Mouse (Mus musculus) mesoderm, embryonic 11.5 days (tissue): ENCODE data around the gene Arhgdia.

ENCODE experiments used
- DNase-seq: peaks from one replicate; pipeline ENCODE4 v3.0.0-alpha.2; 2012; ENCODE audit warnings: low read depth, low spot score

The Arhgdia gene

DNA sequence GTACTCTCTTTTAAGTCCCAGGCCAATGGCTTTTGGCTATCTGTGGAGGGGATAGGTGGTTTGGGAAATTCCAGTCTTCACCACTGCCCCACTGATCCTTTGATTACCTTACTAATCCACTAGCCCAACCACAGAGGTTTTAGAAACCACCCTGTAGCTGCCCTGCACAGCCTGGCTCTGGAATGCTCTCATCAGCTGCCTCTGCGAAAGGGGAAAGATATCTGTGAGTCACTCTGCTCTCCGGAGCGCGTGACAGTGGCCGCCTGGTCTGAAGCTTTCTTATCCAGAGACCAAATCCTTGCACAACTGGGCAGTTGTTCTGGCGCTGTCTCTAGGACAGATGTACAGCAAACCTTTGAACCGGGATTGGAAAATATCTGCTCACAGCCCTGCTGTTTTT, 26.6 kb downstream of the Arhgdia start:
- no peak for DNase-seq

GRCm38 (mm10) chr11:120552736-120553135, 28.7 kb downstream of the Arhgdia start:
- DNase-seq, result no peak

DNA sequence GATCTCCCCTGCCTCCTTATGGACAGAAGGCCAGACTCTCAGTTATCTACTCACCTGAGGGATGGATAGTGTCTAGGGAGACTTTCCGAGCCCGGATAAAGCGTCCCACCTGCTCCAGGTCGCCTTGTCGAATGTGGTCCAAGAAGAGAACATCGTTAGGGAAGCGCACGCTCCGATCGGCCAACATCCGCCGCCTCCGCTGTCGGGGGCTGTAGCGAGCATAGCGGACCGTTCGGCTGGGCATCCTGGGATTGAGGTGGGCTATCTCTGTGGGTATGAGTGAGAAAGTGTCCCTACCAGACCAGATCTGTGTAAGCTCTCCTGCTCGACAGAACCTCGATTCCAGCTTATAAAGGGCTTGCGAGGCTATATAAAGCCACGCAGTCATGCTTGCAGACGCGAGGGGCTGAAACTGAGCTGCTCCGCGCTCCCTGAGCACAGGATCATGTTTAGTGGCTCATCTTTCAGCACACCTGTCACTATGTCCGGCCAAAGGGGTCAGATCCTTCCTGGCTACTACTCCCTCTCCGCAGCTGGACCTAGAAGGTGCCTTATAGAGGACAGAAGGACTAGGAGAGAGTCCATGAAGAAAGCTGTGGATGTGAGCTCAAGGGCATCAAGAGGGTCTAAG, 30.5 kb downstream of the Arhgdia start, which contains the start of gene Ppp1r27:
Gene Ppp1r27, minus strand, starts transcription at position 323 of the 631 bp plus-strand sequence.
- no peak for DNase-seq

- no peak for DNase-seq
Measured at GRCm38 (mm10) chr11:120549986-120550809, 31.2 kb downstream of the Arhgdia start.

DNA sequence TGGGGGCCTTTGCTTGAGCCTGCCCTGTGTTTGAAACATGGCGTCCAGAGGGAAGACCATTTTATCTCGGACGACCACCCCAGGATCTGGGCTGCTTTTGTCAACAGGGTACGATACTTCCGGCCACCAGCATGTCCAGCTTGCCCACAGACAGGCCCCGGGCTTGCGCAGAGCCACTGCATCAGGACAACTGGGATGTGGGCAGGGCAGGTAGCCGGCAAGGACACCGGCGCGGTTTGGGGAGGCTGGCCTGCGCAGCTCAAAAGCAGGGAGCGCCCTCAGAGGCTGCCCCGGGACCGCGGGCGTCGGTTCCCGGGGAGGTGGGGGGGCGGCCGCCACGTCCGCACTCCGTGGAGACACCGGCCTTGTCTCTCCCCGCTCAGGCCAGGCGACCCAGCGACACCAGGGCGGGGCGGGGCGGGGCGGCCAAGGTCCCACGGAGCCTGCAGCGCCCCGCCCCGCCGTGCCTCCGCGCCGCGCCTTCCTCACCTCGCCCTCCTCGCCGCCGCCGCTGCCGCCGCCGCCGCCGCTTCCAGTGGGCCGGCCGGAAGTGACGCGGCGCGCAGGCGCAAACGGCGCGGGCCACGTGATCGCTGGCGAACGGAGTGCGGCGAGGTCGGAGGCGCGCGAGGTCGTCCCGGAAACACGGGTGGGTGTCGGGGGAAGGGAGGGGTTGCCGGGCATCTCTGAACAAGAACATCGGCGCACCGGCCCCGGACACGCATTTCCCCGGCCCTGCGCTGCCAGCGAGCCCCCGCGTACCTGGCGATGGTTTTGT, 32.1 kb downstream of the Arhgdia start, which contains the start of gene Mcrip1:
Gene Mcrip1, minus strand, starts transcription at position 560 of the 778 bp plus-strand sequence.
- peak; percentile 92 for DNase-seq

DNA sequence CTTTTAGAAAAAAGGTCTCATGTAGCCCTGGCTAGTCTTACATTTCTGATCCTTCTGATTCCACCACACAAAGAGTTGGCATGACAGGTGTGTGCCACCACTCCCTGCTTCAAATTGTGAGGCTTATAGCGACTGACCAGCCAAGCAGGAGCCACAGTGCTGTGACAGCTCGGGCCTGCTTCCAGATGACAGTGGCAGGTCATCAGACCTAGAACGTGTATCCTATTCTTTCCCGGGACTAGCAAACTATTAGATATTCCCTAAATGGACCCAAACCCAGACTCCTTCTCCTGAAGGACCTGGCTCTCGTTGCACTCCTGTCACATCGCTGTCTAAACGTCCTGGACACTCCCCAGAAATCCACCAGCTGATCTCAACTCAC, 32.6 kb downstream of the Arhgdia start:
- DNase-seq, result no peak

- no peak for DNase-seq
Measured at GRCm38 (mm10) chr11:120548214-120548613, 33.2 kb downstream of the Arhgdia start.

DNA sequence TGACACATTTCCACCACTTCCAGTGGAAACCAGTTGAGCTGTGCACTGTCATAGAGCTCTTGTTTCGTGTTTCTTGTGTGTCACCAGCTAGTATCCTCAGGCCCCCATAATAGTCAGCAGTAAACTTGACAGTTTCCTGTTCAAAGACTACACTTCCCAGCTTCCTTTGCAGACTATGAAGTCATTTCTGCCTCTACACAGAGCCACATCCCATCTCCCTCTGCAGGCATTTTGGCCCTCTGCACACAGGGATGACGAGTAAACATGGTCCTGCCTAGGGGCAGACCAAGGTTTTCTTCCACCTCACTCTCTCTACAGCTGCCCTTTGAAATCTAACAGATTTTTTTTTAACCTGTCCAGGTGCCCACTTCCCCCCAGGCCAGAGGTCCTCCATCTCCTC, 34.0 kb downstream of the Arhgdia start:
- DNase-seq, result no peak

DNA sequence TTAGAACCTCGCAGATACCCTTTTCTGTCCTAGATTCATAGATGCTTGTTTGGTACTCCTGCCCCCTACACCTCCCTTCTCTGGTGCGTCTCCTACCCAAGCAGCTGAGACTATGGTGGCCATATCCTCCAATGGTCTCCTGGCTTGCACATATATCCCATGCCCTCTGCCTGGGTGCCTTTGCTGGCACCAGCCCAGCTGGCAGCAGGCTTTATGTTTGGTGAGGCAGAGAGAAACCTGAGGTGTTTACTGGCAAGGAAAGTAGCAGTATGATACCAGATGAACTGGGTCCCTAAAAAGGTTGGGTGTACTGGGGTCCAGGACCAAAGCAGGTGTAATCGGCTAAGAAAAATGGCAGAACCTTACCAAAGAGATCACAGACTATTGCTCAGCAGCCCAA, 35.5 kb downstream of the Arhgdia start:
- DNase-seq, result no peak

DNA sequence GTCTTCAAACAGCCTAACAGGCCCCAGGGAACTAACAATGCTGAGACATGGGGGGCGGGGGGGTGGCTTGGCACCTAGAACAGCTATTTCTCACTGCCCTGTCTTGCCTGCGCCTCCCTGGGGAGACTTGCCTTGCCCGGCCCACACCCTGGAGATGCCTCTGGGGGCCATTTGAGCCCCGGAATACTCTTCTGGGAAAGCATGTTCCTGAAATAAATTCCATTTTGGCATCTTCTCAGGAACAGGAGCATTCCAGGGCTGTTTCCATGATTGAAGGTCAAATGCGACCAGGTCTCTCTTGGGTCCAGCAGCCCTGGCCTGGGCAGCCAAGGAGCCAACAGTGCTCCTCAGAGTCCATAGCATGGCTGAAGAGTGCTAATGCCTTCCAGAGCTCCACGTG, 39.0 kb downstream of the Arhgdia start:
- no peak for DNase-seq

GRCm38 (mm10) chr11:120541907-120542306, 39.5 kb downstream of the Arhgdia start:
- DNase-seq, result no peak

DNA sequence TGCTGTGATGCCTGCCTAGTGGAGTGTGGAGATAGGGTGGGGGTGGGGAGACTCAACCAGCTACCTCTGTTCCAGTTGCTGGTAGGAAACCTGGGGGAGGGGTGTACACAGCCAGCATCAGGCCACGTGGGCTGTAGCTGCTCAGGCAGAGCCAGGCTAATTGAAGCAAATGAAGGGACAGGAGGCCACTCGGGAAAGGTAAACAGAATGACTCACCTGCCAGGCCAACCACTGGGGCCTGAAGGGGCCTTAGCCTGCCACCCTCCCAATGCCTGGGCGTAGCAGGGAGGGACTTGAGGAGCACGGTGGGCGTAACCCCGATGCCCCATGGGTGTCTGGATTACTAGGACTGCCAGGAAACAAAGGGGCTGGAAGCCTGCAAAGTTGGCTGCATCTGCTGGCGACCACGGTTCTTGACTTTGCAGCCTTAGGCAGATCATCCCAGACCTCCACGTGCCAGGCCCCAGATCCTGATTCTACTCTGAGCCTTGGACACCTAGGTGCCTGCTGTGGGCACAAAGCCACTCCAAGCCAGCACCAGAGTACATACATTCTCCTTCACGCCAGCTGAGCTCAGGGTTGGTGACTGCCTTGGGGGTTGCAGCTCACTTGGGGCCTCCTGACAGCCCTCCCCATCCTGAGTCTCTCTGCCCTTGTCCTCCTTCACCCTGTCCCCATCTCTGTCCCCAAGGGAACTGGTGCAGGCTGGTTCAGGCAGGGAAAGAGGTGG, 42.0 kb downstream of the Arhgdia start:
- DNase-seq, result no peak

DNA sequence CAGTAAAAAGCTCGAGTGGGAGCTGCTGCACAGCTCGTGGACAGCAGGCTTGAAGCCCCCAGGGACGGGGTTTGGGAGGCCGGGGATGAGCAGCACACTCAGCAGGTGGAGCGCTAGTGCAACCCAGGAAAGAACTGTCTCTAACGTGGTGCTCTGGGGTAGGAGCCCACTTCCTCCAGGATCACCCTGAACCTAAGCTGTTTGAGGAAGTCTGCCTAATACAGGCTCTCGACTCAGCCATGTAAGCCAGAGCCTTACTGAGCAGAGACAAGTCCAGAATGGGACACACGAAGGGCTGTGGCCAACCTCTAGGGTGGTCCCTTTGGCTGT, 42.5 kb downstream of the Arhgdia start:
- DNase-seq, result no peak

GRCm38 (mm10) chr11:120538485-120538884, 42.9 kb downstream of the Arhgdia start:
- no peak for DNase-seq

GRCm38 (mm10) chr11:120535804-120536203, 45.6 kb downstream of the Arhgdia start:
- no peak for DNase-seq

DNA sequence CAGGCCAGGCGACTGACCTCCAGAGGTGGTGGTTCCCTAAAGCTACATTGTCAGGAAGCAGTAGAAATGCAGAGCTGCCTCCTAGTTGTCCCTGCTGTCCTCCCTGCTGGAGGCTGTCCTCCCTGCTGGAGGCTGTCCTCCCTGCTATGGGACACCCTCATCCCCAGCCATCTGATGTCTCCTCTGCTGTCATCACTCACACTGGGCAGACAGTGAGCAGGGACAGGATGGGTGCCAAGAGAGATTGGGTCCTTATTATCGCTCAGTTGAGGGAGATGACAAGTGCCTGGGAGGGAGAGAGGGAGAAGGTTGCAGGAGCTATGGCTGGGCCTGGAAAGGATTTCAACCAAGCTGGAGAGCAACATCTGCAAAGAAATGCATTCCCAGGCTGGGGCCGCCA, 46.3 kb downstream of the Arhgdia start:
- no peak for DNase-seq

- no peak for DNase-seq
Measured at GRCm38 (mm10) chr11:120534093-120534492, 47.3 kb downstream of the Arhgdia start.

DNA sequence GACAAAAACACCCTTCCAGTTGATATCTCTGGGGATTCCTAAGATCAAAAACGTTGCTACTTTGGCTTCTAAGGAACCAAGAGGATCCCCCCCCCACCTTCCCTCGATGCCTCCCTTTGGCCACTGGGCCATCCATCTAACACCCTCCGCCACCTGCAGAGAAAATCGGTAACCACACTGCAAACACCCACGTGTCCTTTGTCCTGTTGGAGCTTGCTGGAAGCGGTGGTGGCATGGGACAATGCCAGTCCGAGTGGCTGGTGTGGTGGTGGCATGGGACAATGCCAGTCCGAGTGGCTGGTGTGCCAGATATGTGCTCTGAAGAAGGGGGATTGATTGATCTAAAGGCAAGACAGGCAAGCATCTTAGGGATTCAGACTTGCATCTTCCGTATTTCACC, 49.8 kb downstream of the Arhgdia start:
- DNase-seq, result no peak

DNA sequence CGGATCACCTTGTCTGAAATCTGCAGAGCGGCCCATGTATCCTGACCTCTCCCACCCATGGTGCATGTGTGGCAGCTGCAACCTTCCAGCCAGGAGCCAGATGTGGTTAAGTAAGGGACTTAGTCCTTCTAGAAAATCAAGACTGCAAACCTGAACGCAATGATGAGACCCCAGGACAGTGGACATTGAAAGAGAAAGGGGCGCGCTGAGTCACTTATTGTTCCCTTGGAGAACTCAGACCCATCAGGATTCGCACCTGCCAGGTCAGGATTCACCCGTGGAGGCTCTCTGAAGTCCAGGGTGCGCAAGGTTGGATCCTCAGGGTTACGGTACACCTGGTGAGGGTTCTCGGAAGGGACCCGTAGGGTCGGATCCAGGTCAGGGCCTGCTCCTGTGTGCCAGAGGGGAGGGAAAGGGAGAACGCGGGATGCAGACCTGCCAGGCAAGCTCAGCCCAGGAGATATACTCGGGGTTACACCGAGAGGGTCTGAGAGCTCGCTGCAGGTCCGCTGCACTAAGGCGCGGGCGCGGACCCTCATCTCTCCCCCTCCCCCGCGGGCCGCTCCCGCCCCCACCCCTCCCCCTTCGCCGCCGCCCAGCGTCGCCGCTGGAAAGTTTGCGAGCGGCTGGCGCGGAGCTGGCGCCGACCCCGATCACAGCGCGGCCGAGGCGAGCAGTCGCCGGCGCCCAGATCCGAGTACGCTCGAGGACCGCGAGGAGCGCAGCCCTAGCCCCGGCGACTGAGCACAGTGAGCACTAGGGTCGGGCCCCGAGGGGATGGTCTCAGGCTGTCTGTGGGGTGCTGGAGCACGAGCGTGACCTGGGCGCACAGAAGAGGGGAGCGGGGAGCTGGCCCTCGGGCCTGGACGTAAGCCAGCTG, 51.1 kb downstream of the Arhgdia start, which contains the start of gene Gcgr:
Gene Gcgr, plus strand, starts transcription at position 615 of the 880 bp plus-strand sequence.
- DNase-seq, result peak; percentile 17

- no peak for DNase-seq
Measured at GRCm38 (mm10) chr11:120528903-120529302, 52.5 kb downstream of the Arhgdia start.
